Mouse (Mus musculus): ENCODE data around the gene Sh2b3. TPM values are rescaled to one million over a fixed set of nuclear protein-coding genes. Genes with fewer than 3 reads are reported as not detected.

Sh2b3 gene
- 24.4 and 26.2 TPM in 2 replicates for polyA plus RNA-seq (2015; fragmentation: Nextera tagmentation; extraction: Ambion mirVana)

DNA sequence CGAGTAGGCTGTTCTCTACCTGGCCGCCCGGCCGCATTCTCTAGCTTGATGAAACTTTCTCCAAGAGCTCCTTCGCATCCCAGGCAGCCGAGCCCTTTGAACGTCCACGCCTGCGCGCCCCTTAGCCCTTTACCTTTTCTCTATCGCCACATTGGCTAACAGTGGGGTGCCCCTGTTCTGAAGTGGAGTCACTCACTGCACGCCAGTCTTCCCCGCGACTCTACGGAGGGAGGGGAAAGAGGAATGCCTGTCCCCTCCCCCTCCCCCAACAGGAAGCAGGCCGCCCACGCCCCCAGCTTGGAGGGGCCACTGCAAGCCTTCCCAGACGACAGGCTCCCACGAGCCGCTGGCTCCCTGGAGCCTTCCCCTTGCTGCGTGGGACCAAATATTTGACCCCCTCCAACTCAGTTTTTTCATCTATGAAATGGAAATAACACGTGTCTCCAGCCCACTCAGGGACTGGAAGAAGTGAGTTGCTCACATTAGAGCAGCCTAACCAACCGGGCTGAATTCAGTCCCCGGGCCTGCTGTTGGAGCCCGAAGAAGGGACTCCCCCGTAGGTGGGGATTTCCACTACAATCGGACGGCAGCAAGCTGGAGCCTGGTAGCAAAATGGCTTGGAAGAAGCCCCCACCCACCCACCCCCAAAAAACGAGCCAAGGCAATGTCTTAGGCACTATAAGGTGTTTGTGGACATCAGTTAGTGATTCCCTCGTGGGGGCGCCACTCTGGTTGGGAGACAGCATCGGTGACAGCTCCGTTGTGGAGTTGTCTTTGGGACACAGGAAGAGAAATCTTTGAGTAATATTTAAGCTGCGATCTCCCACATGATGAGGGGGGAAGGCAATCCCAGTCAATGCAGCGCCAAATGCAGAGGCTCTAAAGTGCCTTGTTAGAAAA is at the start of gene Sh2b3:
TSS of gene Sh2b3 (minus strand) at position 206 of the 900 bp plus-strand sequence.
- Histone ChIP-seq H3K4me3 (ENCODE audit: low read depth, low read length) (peak within 1 kb of the TSS; percentile 86), H3K9ac (replicated peaks; ENCODE audit: low read depth) (peak within 1 kb of the TSS; percentile 76), H3K36me3 (ENCODE audit: insufficient read depth, low read length) (no peaks in the 10 kb centered on the region), H3K4me1 (ENCODE audit: insufficient read depth, low read depth, low read length) (peaks cover 27% of the 10 kb centered on the region), H3K27ac (ENCODE audit: low read length) (peak within 1 kb of the TSS; percentile 93), H3K9me3 (ENCODE audit: low read length) (no peaks in the 10 kb centered on the region), H3K27me3 (replicated peaks; ENCODE audit: insufficient read depth, low read length) (no peaks in the 10 kb centered on the region), H3K4me2 (replicated peaks; ENCODE audit: low read depth, low read length) (peak within 1 kb of the TSS; percentile 67)
- ATAC-seq: peak; percentile 10
- TF ChIP-seq EP300 (IDR thresholded peaks at IDR 0.05) (peak; percentile 38; the same call in 1 of the 2 replicates), CTCF (IDR thresholded peaks at IDR 0.05) (peak; percentile 38)
- WGBS: 1% methylated on average over 35 of the region's 35 CpGs
- DNase-seq (ENCODE audit: low spot score): peak; percentile 73

DNA sequence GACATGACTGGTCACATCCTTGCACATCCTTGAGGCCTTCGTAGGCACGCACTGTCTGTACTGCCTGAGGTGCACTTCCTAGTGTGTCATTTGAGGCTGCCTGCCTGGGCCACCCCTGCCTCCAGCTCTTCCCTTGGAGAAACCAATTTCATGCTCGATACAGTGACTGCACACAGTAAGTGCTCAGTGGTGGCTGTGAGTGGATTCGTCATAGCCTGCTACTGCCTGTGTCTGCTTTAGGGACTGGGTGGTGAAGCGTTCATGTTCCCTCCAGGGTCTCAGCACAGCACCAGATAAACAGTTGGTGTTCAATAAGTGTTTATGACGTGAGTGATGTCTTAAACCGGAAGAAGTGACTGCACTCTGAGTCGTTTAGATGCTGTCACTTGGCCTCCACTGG is 45.9 kb upstream of the Sh2b3 start:
- no peak overlapping the region for H3K4me3 ChIP-seq (ENCODE audit: low read depth, low read length)
- no peak for TF ChIP-seq CTCF (IDR thresholded peaks at IDR 0.05)
- no peak for TF ChIP-seq EP300 (IDR thresholded peaks at IDR 0.05)
- no peak overlapping the region for H3K9ac ChIP-seq (replicated peaks; ENCODE audit: low read depth)
- H3K27ac ChIP-seq (ENCODE audit: low read length): no peak overlapping the region
- H3K27me3 ChIP-seq (replicated peaks; ENCODE audit: insufficient read depth, low read length): no peaks in the 10 kb centered on the region
- no peaks in the 10 kb centered on the region for H3K36me3 ChIP-seq (ENCODE audit: insufficient read depth, low read length)
- no peaks in the 10 kb centered on the region for H3K9me3 ChIP-seq (ENCODE audit: low read length)
- no peak overlapping the region for H3K4me2 ChIP-seq (replicated peaks; ENCODE audit: low read depth, low read length)
- DNase-seq (ENCODE audit: low spot score) (no peak), ATAC-seq (no peak)
- no peaks in the 10 kb centered on the region for H3K4me1 ChIP-seq (ENCODE audit: insufficient read depth, low read depth, low read length)
- 74% methylated on average over 8 of the region's 8 CpGs for WGBS

DNA sequence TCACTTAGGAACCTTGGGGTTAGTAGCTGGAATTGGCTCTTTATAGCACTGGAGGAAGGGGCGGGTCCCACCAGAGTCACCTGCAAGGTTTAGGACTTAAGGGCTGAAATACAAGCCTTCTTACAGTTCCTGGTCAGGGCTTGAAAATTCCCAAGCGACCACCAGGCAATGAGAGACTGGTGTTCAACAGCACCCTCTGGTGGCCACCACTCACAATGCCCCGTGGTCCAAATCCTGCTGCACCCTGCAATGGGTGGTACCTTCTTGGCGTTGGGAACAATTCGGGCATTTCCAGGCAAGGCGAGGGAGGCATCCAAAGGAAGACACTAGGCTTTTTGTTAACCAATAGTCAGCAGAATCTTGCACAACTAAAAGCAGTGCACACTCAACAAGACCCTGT is 41.8 kb upstream of the Sh2b3 start:
- no peak overlapping the region for H3K4me2 ChIP-seq (replicated peaks; ENCODE audit: low read depth, low read length)
- no peak overlapping the region for H3K4me3 ChIP-seq (ENCODE audit: low read depth, low read length)
- peak; percentile 78 for TF ChIP-seq CTCF (IDR thresholded peaks at IDR 0.05)
- no peak for TF ChIP-seq EP300 (IDR thresholded peaks at IDR 0.05)
- no peaks in the 10 kb centered on the region for H3K36me3 ChIP-seq (ENCODE audit: insufficient read depth, low read length)
- no peaks in the 10 kb centered on the region for H3K9me3 ChIP-seq (ENCODE audit: low read length)
- no peak for ATAC-seq
- H3K9ac ChIP-seq (replicated peaks; ENCODE audit: low read depth): no peak overlapping the region
- H3K4me1 ChIP-seq (ENCODE audit: insufficient read depth, low read depth, low read length): no peaks in the 10 kb centered on the region
- WGBS: 58% methylated on average over 6 of the region's 6 CpGs
- no peak for DNase-seq (ENCODE audit: low spot score)
- H3K27me3 ChIP-seq (replicated peaks; ENCODE audit: insufficient read depth, low read length): no peaks in the 10 kb centered on the region
- H3K27ac ChIP-seq (ENCODE audit: low read length): no peak overlapping the region

DNA sequence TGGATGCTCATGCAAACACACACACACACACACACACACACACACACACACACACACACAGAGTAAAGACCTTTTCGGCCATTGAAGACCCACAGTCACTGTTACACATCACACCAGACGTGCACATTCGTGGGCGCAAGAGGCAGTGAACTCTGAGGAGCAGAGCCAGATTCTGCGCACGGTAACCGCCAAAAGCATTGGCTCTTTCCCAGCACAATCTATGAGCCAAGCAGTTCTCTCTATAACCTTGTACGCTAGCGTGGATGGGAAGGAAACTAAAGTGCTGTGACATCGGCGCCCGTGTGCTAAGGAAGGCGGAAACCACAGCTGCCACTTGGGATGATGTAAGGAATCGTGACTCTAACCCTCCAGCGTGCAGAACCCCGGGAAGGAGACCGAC is 41.3 kb upstream of the Sh2b3 start:
- no peak overlapping the region for H3K9ac ChIP-seq (replicated peaks; ENCODE audit: low read depth)
- H3K4me3 ChIP-seq (ENCODE audit: low read depth, low read length): no peak overlapping the region
- no peak overlapping the region for H3K4me2 ChIP-seq (replicated peaks; ENCODE audit: low read depth, low read length)
- no peaks in the 10 kb centered on the region for H3K4me1 ChIP-seq (ENCODE audit: insufficient read depth, low read depth, low read length)
- no peaks in the 10 kb centered on the region for H3K36me3 ChIP-seq (ENCODE audit: insufficient read depth, low read length)
- no peak for ATAC-seq
- WGBS: 79% methylated on average over 17 of the region's 17 CpGs
- no peak for DNase-seq (ENCODE audit: low spot score)
- no peak for TF ChIP-seq CTCF (IDR thresholded peaks at IDR 0.05)
- TF ChIP-seq EP300 (IDR thresholded peaks at IDR 0.05): no peak
- no peaks in the 10 kb centered on the region for H3K27me3 ChIP-seq (replicated peaks; ENCODE audit: insufficient read depth, low read length)
- no peaks in the 10 kb centered on the region for H3K9me3 ChIP-seq (ENCODE audit: low read length)
- no peak overlapping the region for H3K27ac ChIP-seq (ENCODE audit: low read length)

DNA sequence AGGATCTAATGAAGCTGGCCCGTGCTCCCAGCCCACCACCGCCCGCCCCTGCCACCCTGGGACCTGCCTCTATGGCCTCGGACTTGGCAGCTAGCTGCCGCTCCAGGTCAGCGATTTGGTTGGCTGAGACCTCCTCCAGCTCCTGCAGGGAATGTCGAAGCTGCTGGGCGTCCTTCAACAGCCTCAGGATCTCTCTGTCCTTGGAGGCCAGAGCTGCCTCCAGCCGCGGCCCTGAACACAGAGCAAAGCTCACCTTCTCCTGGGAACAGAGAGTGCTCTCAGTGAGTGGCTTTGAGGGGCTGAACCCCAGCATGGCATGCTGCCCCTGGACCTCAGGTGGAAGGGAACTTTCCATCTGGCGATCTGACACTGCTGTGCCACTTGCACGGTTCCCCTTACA is 39.5 kb upstream of the Sh2b3 start:
- TF ChIP-seq CTCF (IDR thresholded peaks at IDR 0.05) (no peak), EP300 (IDR thresholded peaks at IDR 0.05) (no peak)
- no peak overlapping the region for H3K4me3 ChIP-seq (ENCODE audit: low read depth, low read length)
- WGBS: 88% methylated on average over 12 of the region's 12 CpGs
- H3K27me3 ChIP-seq (replicated peaks; ENCODE audit: insufficient read depth, low read length): no peaks in the 10 kb centered on the region
- H3K9me3 ChIP-seq (ENCODE audit: low read length): no peaks in the 10 kb centered on the region
- ATAC-seq (no peak), DNase-seq (ENCODE audit: low spot score) (no peak)
- H3K9ac ChIP-seq (replicated peaks; ENCODE audit: low read depth): no peak overlapping the region
- no peak overlapping the region for H3K27ac ChIP-seq (ENCODE audit: low read length)
- H3K4me1 ChIP-seq (ENCODE audit: insufficient read depth, low read depth, low read length): no peaks in the 10 kb centered on the region
- no peaks in the 10 kb centered on the region for H3K36me3 ChIP-seq (ENCODE audit: insufficient read depth, low read length)
- H3K4me2 ChIP-seq (replicated peaks; ENCODE audit: low read depth, low read length): no peak overlapping the region

GRCm38 (mm10) chr5:121875041-121875440 is 37.6 kb upstream of the Sh2b3 start:
- 86% methylated on average over 12 of the region's 12 CpGs for WGBS

More at GRCm38 (mm10) chr5:121875041-121875440, 37.6 kb upstream of the Sh2b3 start:
- DNase-seq (ENCODE audit: low spot score) (no peak), ATAC-seq (no peak)
- Histone ChIP-seq H3K4me1 (ENCODE audit: insufficient read depth, low read depth, low read length) (no peaks in the 10 kb centered on the region), H3K4me3 (ENCODE audit: low read depth, low read length) (no peak overlapping the region), H3K4me2 (replicated peaks; ENCODE audit: low read depth, low read length) (no peak overlapping the region), H3K27me3 (replicated peaks; ENCODE audit: insufficient read depth, low read length) (no peaks in the 10 kb centered on the region), H3K27ac (ENCODE audit: low read length) (no peak overlapping the region), H3K9ac (replicated peaks; ENCODE audit: low read depth) (no peak overlapping the region), H3K9me3 (ENCODE audit: low read length) (no peaks in the 10 kb centered on the region), H3K36me3 (ENCODE audit: insufficient read depth, low read length) (no peaks in the 10 kb centered on the region)
- TF ChIP-seq CTCF (IDR thresholded peaks at IDR 0.05) (no peak), EP300 (IDR thresholded peaks at IDR 0.05) (no peak)
